Comparison of ENCODE assay signal across 9 mouse cellular contexts in genomic region chr4:34429456-34430235, GRCm38 (mm10).
DNase-seq lines count a peak whose midpoint lies in the region; ATAC-seq lines count a peak whose summit lies in the region.
"Had no signal": no experiment of that assay in that cellular context is flagged by ENCODE, and none has a peak within 500 bp of the region (broad histone marks: within the 10 kb centered on the region; RNA-seq: fewer than 3 reads in every experiment).

No protein-coding gene starts in this region.

- WGBS in hindbrain, embryonic 16.5 days = 83% methylated on average over 22 of the region's 22 CpGs

- no peak overlapping the region for H3K4me2 ChIP-seq in hindbrain, embryonic 16.5 days (ENCODE audit: low read length)
- H3K4me2 ChIP-seq: neural tube, embryonic 12.5 days had no signal

- no peaks in the 10 kb centered on the region for H3K36me3 ChIP-seq in hindbrain, embryonic 16.5 days (ENCODE audit: control insufficient read depth, insufficient read depth, low read length)
- H3K36me3 ChIP-seq: neural tube, embryonic 12.5 days had no signal

- H3K9ac ChIP-seq in hindbrain, embryonic 16.5 days (ENCODE audit: low read depth, low read length) = no peak overlapping the region
- H3K9ac ChIP-seq: neural tube, embryonic 12.5 days had no signal

- H3K4me1 ChIP-seq in hindbrain, embryonic 16.5 days (ENCODE audit: control insufficient read depth, insufficient read depth, low read depth, low read length) = no peaks in the 10 kb centered on the region
- H3K4me1 ChIP-seq: neural tube, embryonic 12.5 days had no signal

- DNase-seq in layer of hippocampus, adult 11-12 months (ENCODE audit: low spot score) = peak; percentile 49
- no peak for DNase-seq in layer of hippocampus, postnatal 25 days (ENCODE audit: extremely low spot score in 1 of 2, low spot score in 1 of 2)
- peak; percentile 61 for DNase-seq in R1 (ENCODE audit: low read depth, low spot score)
- DNase-seq in right cerebral cortex, postnatal 25 days = peak; percentile 7
- no peak for DNase-seq in embryo, embryonic 9.5 days (ENCODE audit: extremely low spot score)
- no peak for DNase-seq in adrenal gland, postnatal 36 days

- H3K27me3 ChIP-seq in hindbrain, embryonic 16.5 days (replicated peaks; ENCODE audit: control insufficient read depth, insufficient read depth, low read length) = no peaks in the 10 kb centered on the region
- H3K27me3 ChIP-seq: neural tube, embryonic 12.5 days had no signal

- H3K4me3 ChIP-seq in hindbrain, embryonic 16.5 days (ENCODE audit: low read length) = no peak overlapping the region
- H3K4me3 ChIP-seq: neural tube, embryonic 12.5 days had no signal

- H3K9me3 ChIP-seq in hindbrain, embryonic 16.5 days (ENCODE audit: control insufficient read depth, low read length) = no peaks in the 10 kb centered on the region
- H3K9me3 ChIP-seq: neural tube, embryonic 12.5 days had no signal

- no peak overlapping the region for H3K27ac ChIP-seq in hindbrain, embryonic 16.5 days (ENCODE audit: low read depth, low read length)
- H3K27ac ChIP-seq: neural tube, embryonic 12.5 days had no signal

- peak; percentile 48 for ATAC-seq in inflammation-experienced regulatory T-cells, adult 6 months
- ATAC-seq in hindbrain, embryonic 16.5 days = no peak

Comparison
In these comparisons a context has a peak if more than half of its experiments do, and no peak if none do; other contexts are left out.
1. DNase-seq: peak in layer of hippocampus, adult 11-12 months (single experiment), R1 (single experiment) and right cerebral cortex, postnatal 25 days (single experiment); none in layer of hippocampus, postnatal 25 days (0 of 2), embryo, embryonic 9.5 days (single experiment) and adrenal gland, postnatal 36 days (0 of 2).